Mouse (Mus musculus): ENCODE data around the gene Olfr481.

DNA sequence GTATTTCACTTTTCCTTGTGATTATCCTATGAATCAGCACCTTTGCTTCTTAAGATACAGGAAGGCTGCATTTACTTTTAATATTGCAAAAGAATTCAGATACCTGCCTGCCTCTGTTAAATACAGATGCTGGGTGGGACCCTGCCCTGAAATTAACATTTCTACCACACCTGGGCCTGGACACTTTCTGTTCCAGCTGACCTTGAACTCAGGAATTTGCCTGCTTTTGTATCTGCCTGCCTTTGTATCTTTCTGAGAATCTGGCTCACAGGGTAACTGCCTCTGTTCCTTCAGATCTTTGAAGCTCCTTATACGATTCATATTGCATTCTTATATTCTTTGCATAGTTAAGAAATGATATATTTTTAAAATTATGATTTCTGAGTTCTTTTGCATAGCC, 41.8 kb downstream of the Olfr481 start:
- no peak for TF ChIP-seq CTCF (IDR thresholded peaks at IDR 0.05; ENCODE audit: control insufficient read depth, insufficient read depth, insufficient read length)
- no peak for TF ChIP-seq MYOG (IDR thresholded peaks at IDR 0.05; ENCODE audit: control insufficient read depth, extremely low read depth, insufficient read length)

All from C2C12 (cell line).